Mouse (Mus musculus) kidney, postnatal 25 days (tissue): ENCODE results near the gene Olfr1349.

ENCODE experiments used
- DNase-seq, 2 experiments: peaks; one replicate each; pipeline ENCODE4 v3.0.0; 2021; ENCODE audit warnings: mixed read lengths in 2 of 2

Gene Olfr1349

GRCm38 (mm10) chr7:6522850-6523249 lies at the start of gene Olfr1349:
Olfr1349 (minus strand) TSS chr7:6522950.
- DNase-seq: no peak

- no peak for DNase-seq
These were observed 41.8 kb upstream of the Olfr1349 start, which contains the start of gene Olfr1350 for GRCm38 (mm10) chr7:6564541-6564940. Olfr1350 (plus strand) TSS chr7:6564841.

GRCm38 (mm10) chr7:6526141-6526540 lies 3.4 kb upstream of the Olfr1349 start:
- peak in 1 of 2 experiments; percentile 41 for DNase-seq

- DNase-seq: no peak
These were observed 2.3 kb upstream of the Olfr1349 start for GRCm38 (mm10) chr7:6525001-6525400.

GRCm38 (mm10) chr7:6521666-6522065 lies 1.1 kb downstream of the Olfr1349 start:
- no peak for DNase-seq

GRCm38 (mm10) chr7:6508648-6509047 lies 14.1 kb downstream of the Olfr1349 start, which contains the start of gene Olfr1348:
Olfr1348 (minus strand) TSS chr7:6508748.
- DNase-seq: no peak

GRCm38 (mm10) chr7:6499655-6500054 lies 23.1 kb downstream of the Olfr1349 start, which contains the start of gene Olfr1347:
Olfr1347 (minus strand) TSS chr7:6499755.
- DNase-seq: no peak

- DNase-seq: no peak
These were observed 35.9 kb downstream of the Olfr1349 start, which contains the start of gene Olfr5 for GRCm38 (mm10) chr7:6486841-6487240. Olfr5 (minus strand) TSS chr7:6486941.

- DNase-seq: peak; percentile 30 to 75
These were observed 45.1 kb downstream of the Olfr1349 start for GRCm38 (mm10) chr7:6477633-6478032.

- DNase-seq: no peak
These were observed 55.8 kb downstream of the Olfr1349 start, which contains the start of gene Olfr1346 for GRCm38 (mm10) chr7:6466951-6467350. Olfr1346 (plus strand) TSS chr7:6467101.
